Mouse (Mus musculus) monocyte, adult 2 months (primary cell): ENCODE measurements around the gene Itgb1bp1.

ENCODE experiments used
- DNase-seq, 2 experiments: peaks; one replicate each; pipeline ENCODE4 v3.0.0; 2022; ENCODE audit warnings: low spot score in 2 of 2, low read depth in 1 of 2

Gene Itgb1bp1

GRCm38 (mm10) chr12:21301932-21302331 is 15.8 kb upstream of the Itgb1bp1 start:
- no peak for DNase-seq

DNA sequence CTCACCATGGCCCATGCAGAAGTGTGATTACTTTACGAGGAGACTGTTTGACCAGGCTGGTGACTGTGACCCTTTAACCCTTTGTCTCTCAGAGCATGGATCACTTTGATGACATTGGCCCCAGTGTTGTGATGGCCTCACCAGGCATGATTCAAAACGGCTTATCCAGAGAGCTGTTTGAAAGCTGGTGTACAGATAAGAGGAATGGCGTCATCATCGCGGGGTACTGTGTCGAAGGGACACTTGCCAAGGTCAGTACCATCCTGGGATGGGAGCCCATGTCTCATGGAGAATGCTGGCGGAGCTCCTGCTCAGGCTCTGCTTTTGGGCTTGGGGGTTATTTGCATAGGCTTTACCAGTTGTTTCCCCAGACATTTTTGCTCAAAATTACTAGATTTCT is 15.2 kb upstream of the Itgb1bp1 start:
- no peak for DNase-seq

DNA sequence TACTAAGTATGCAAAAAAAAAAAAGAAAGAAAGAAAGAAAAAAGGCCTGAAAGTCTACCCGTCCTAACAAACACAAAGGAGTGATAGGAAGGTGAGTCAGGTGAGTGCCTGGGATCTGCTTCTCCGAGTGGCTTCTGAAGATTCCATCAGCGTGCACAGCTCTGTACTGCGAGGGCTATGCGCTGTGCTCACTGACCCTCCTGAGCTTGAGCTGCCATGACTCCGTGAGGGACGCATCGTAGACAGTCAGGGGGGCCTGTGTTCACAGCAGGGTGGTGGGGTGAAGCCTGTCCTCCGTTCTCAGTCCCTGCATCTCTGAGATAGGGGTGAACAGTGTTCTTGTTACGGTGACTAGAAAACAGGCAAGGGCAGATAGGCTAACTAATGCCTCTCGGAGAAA is 12.8 kb upstream of the Itgb1bp1 start:
- DNase-seq: no peak

DNA sequence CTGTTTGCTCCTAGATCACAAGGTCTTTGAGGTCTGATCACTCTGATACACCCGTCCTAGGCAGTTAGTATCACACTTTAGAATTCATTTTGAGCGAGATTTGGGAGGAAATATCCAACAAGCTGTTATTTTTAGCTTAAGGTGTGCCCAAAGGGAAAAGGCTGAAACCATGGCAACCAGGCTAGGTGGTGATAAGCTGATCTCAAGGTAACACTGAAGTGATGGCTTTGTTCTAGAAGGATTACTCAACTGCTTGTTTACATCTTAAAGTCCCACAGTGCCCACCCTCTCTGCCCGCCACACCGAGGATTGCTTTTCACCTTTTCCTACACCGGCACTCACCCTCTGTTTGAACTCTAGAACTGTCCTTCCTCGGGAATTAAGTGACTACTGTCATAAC is 3.6 kb upstream of the Itgb1bp1 start:
- DNase-seq: no peak

DNA sequence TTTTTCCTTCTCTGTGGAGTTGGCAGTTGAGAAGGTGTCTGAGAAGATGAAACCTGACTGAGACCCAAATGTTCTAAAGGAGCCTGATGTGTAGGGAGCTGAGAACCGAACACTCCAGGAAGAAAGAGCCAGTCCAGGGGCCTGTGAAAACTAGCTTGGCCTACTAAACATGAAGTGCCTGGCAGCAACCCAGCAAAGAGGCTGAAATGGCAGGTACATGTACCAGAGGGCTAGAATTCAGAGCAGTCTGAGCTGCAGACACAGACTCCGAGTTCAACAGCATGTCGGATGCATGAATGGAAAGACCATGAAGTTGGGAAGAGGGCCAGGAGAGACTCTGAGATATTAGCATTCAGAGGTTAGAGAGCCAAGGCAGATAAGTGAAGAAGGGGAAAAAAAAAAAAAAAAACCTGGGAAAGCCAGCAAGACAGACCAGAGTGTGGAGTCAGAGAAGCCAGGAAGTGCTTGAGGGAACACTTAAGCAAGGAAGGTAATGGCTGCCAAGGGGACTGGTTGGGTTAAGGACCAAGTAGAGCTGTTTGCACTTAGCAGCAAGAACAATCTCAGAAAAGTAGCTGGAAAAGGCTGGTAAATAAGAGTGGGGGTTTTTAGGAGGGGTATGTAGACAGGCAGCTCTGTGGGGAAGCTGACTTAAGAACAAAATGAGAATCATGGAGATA is 2.8 kb upstream of the Itgb1bp1 start:
- DNase-seq: no peak

GRCm38 (mm10) chr12:21286712-21287650 is 897 bp upstream of the Itgb1bp1 start:
- DNase-seq: peak in 1 of 2 experiments; percentile 15

GRCm38 (mm10) chr12:21285508-21286242 is 409 bp downstream of the Itgb1bp1 start:
- DNase-seq: no peak

GRCm38 (mm10) chr12:21284761-21285441 is 1.2 kb downstream of the Itgb1bp1 start, which contains the start of gene Cpsf3:
TSS of gene Cpsf3 (plus strand) at chr12:21285391.
- no peak for DNase-seq

DNA sequence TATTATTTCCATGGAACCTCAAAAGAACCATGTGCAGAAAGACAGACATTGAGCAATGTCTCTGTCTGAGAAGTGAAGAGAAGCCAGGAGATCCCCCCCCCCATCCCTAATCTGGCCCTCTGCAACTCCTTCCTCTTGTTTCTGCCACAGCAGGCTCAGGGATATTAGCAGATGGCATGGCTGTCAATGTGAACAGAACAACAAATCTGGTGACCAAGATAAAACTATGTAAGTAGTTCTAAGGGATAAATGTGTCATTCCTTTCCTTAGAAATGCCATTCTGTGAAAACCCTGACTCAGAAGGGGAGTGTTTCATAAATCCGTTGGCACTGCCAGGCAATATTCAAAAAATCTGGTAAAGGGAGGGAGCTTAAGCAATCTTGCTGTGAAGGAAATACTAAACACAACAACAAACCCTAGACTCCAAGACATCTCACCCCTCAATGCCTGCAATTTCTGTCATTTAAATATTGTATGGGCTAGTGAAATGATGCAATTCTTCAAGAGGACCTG is 8.7 kb downstream of the Itgb1bp1 start:
- DNase-seq: no peak

GRCm38 (mm10) chr12:21274446-21274845 is 11.6 kb downstream of the Itgb1bp1 start:
- DNase-seq: no peak

DNA sequence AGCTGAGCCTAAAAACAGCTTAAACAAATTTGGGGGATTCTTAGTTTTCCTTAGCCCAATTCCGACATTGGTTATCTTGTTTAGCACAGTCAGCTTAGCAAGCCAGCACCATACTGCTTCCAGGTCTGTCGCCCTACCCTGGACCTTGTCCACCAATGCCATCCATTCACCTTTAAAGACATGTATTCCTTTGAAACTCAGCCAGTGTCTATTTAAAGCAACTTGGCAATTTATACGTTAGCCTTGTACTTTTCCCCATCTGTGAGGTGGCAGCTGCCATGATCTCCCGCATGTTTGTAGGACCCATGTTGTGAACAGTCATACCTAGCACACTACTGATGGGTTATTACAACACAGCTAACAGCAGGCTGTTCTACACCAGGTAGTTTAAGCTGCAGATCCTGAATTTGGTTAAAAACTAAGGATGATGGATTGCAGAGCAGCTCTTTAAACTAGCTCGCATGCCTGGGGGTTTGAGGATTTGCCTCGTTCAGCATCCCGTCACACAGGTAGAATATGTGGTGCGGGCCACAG is 17.9 kb downstream of the Itgb1bp1 start:
- DNase-seq: no peak

GRCm38 (mm10) chr12:21266784-21267098 is 19.3 kb downstream of the Itgb1bp1 start:
- no peak for DNase-seq

DNA sequence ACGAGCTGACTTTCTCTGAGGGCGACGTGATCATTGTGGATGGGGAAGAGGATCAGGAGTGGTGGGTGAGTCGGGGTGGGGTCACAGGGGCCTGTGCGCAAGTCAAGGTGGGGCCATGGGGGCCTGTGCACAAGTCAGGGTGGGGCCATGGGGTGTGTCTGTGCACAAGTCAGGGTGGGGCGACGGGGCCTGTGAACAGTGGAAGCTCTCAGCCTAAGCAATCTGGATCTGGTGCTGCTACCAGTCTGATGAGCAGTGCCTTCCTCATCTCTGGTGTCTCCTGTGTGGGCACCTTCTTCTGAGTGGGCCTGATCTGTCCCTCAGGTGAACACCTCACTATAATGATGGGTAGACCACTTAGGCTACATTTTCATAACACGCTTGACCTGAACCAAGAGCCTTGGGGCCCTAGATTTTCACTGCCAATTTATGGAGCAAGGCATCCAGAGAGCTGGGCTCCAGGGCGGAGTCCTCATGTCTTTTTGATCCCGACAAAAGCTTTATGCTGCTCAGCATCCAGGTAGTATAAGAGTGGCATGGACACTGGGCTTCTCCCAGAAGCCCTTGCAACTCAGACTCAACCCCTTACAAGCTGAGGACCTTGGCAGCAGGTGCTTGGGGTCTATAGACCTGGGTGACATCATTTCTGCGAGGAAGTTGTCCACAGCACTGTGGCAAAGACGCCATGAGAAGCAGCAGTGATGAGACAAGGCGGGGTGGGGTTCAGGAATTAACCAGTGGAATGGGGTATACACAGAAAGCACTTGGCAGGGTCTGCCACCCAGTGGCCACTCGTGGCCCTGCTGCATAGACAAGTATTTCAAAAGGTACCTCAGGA is 19.9 kb downstream of the Itgb1bp1 start:
- no peak for DNase-seq

GRCm38 (mm10) chr12:21265501-21265900 is 20.6 kb downstream of the Itgb1bp1 start:
- no peak for DNase-seq

DNA sequence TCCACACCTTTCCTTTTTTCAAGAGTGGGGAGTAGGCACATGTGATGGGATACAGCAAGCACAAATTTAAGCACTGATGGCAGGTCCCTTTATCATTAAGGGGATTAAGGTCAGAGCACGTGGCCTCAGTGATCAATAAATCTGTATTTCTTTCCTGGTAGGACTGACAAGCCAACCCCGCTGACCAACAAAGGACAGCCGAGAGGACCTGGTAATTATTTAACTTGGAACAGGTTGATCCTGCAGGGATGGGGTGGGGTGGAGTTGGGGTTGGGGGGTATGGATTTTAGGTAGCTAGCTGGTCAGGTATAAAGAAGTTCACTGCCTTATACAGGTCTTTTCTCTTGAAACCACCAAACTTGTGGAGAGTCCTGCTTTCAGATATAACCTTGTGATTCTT is 21.1 kb downstream of the Itgb1bp1 start:
- DNase-seq: no peak

- DNase-seq: no peak
These were observed 21.8 kb downstream of the Itgb1bp1 start for GRCm38 (mm10) chr12:21264241-21264640.

DNA sequence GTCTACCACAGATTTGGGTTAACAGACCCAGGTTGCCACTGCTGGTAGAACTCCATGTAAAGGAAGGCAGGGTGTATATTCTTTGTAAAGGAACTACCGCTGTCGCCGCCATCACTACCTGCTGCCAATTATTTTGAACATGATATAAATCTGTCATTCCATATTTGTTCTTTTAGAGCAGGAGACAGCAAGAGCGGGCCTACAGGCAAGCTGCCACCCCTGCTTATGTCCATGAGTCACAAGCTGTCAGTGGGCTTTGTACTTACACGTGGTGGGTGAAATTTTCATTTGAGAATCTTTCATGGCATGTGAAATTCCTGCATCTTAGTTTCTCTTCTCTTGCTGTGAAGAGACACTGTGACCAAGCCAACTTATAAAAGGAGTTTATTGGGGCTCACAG is 22.8 kb downstream of the Itgb1bp1 start:
- no peak for DNase-seq

GRCm38 (mm10) chr12:21261521-21261920 is 24.6 kb downstream of the Itgb1bp1 start:
- DNase-seq: no peak

DNA sequence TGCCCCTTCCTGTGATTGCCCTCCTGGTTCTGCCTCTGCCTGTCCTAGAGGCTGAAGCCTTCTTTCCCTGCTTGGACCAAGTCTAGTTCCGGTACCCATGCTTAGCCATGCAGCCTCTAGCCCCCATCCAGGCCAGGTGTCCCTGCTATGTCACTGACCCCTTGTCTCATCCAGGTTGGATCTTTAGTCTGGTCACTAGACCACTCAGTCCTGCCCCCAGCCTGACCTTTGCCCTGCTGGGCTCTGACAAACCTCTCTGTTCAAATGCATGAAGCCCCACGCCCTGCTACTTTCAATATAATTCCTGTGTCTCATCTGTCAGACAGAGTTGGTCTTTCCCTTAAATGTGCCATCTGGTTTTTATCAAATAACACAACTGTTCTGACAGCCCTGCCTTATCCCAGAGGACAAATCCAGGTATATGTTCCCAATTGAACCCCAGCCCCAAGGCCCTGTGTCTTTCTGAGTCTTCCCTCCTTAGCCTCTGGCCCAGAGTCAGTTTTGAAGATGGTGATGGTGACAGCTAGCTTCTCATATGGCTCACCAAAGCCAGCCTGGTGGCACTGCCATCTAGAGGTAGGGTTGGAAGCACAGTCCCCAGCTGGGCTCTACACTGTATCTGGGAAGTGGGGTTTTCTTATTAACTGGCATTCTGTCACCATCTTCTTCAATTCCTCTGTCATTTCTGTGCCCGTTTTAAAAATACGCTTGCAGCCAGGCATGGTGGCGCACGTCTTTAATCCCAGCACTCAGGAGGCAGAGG is 25.4 kb downstream of the Itgb1bp1 start:
- DNase-seq: no peak
